Mouse (Mus musculus): Measurements from ENCODE around the gene Camsap2. TPM values are rescaled to one million over a fixed set of nuclear protein-coding genes. Genes with fewer than 3 reads are reported as not detected.

Camsap2 gene
- total and polyA plus RNA-seq, 3 experiments, result 7.6 to 38.3 (median 10.7) TPM

- TF ChIP-seq CTCF (IDR thresholded peaks at IDR 0.05 in 2 of 3, conservative IDR thresholded peaks at IDR 0.05 in 1 of 3; ENCODE audit: control insufficient read depth in 1 of 3, insufficient read depth in 1 of 3, low read depth in 2 of 3, low read length in 3 of 3, poor library complexity in 1 of 3, severe bottlenecking in 1 of 3) (peak in 1 of 3 experiments; percentile 48; a peak in 3 of 6 replicates), MAZ (IDR thresholded peaks at IDR 0.05; ENCODE audit: low read depth, low read length) (no peak; the same call in 1 of the 2 replicates)
Measured at GRCm38 (mm10) chr1:136233892-136234594, 111.9 kb downstream of the Camsap2 start, which contains the start of gene Inava (continued).

- no peak overlapping the region; the same call in 1 of the 2 replicates for H3K9ac ChIP-seq (ENCODE audit: control insufficient read depth, low read depth, low read length, poor library complexity, severe bottlenecking)
- H3K36me3 ChIP-seq (ENCODE audit: control insufficient read depth in 1 of 2, insufficient read depth in 2 of 2, low read length in 2 of 2), result peaks cover 0 to 3% of the 10 kb centered on the region in 2 experiments; a peak in 2 of 4 replicates
- H3K27me3 ChIP-seq (ENCODE audit: control insufficient read depth in 1 of 2, insufficient read depth in 2 of 2, low read length in 2 of 2), result no peaks in the 10 kb centered on the region
Measured at GRCm38 (mm10) chr1:136232986-136233790, 112.7 kb downstream of the Camsap2 start.

GRCm38 (mm10) chr1:136232285-136232926 is 113.5 kb downstream of the Camsap2 start:
- Histone ChIP-seq H3K79me2 (ENCODE audit: control insufficient read depth, insufficient read depth, low read length, poor library complexity) (no peaks in the 10 kb centered on the region), H3K9me3 (replicated peaks; ENCODE audit: insufficient read depth, low read length) (no peaks in the 10 kb centered on the region), H3K9ac (ENCODE audit: control insufficient read depth, low read depth, low read length, poor library complexity, severe bottlenecking) (no peak overlapping the region), H3K4me1 (ENCODE audit: control insufficient read depth in 1 of 2, insufficient read depth in 2 of 2, low read length in 2 of 2) (peaks cover 0 to 3% of the 10 kb centered on the region in 2 experiments; a peak in 1 of 4 replicates), H3K4me3 (ENCODE audit: control insufficient read depth in 1 of 2, insufficient read depth in 1 of 2, low read depth in 2 of 2, low read length in 2 of 2) (no peak overlapping the region), H3K36me3 (ENCODE audit: control insufficient read depth in 1 of 2, insufficient read depth in 2 of 2, low read length in 2 of 2) (peaks cover 0 to 3% of the 10 kb centered on the region in 2 experiments; a peak in 2 of 4 replicates), H3K27me3 (ENCODE audit: control insufficient read depth in 1 of 2, insufficient read depth in 2 of 2, low read length in 2 of 2) (no peaks in the 10 kb centered on the region), H3K27ac (ENCODE audit: control insufficient read depth, low read depth, low read length) (no peak overlapping the region)
- no peak for DNase-seq (ENCODE audit: low read depth, low spot score)
- TF ChIP-seq MAFK (IDR thresholded peaks at IDR 0.05; ENCODE audit: borderline replicate concordance, low read depth, low read length) (no peak), ZMIZ1 (IDR thresholded peaks at IDR 0.05; ENCODE audit: low read depth, low read length) (no peak), CHD1 (IDR thresholded peaks at IDR 0.05; ENCODE audit: low read depth, low read length) (no peak), MXI1 (IDR thresholded peaks at IDR 0.05; ENCODE audit: low read depth, low read length) (no peak), EP300 (IDR thresholded peaks at IDR 0.05; ENCODE audit: low read depth in 1 of 2, low read length in 2 of 2) (no peak), TAL1 (IDR thresholded peaks at IDR 0.05; ENCODE audit: low read length) (no peak), HCFC1 (IDR thresholded peaks at IDR 0.05; ENCODE audit: low read depth, low read length) (no peak), BHLHE40 (IDR thresholded peaks at IDR 0.05; ENCODE audit: borderline replicate concordance, low read depth, low read length) (no peak), SMC3 (IDR thresholded peaks at IDR 0.05; ENCODE audit: low read depth, low read length) (no peak), MYB (IDR thresholded peaks at IDR 0.05; ENCODE audit: low read depth, low read length) (no peak), JUND (IDR thresholded peaks at IDR 0.05; ENCODE audit: low read depth, low read length) (no peak), USF1 (IDR thresholded peaks at IDR 0.05; ENCODE audit: low read depth, low read length) (no peak), ZNF384 (IDR thresholded peaks at IDR 0.05; ENCODE audit: low read depth, low read length) (no peak), ZC3H11A (IDR thresholded peaks at IDR 0.05; ENCODE audit: low read depth, low read length) (no peak), ETS1 (IDR thresholded peaks at IDR 0.05; ENCODE audit: low read depth, low read length) (no peak), ELF1 (IDR thresholded peaks at IDR 0.05; ENCODE audit: low read depth, low read length) (no peak), CTCF (IDR thresholded peaks at IDR 0.05 in 2 of 3, conservative IDR thresholded peaks at IDR 0.05 in 1 of 3; ENCODE audit: control insufficient read depth in 1 of 3, insufficient read depth in 1 of 3, low read depth in 2 of 3, low read length in 3 of 3, poor library complexity in 1 of 3, severe bottlenecking in 1 of 3) (no peak), POLR2A (IDR thresholded peaks at IDR 0.05; ENCODE audit: control insufficient read depth in 1 of 2, insufficient read depth in 1 of 2, low read depth in 1 of 2, low read length in 2 of 2, poor library complexity in 1 of 2) (no peak)

More at GRCm38 (mm10) chr1:136232986-136233790, 112.7 kb downstream of the Camsap2 start:
- no peak overlapping the region for H3K27ac ChIP-seq (ENCODE audit: control insufficient read depth, low read depth, low read length)
- no peak for DNase-seq (ENCODE audit: low read depth, low spot score)
- no peaks in the 10 kb centered on the region for H3K9me3 ChIP-seq (replicated peaks; ENCODE audit: insufficient read depth, low read length)
- no peaks in the 10 kb centered on the region for H3K79me2 ChIP-seq (ENCODE audit: control insufficient read depth, insufficient read depth, low read length, poor library complexity)
- peak overlapping the region; percentile 58 to 77 for H3K4me3 ChIP-seq (ENCODE audit: control insufficient read depth in 1 of 2, insufficient read depth in 1 of 2, low read depth in 2 of 2, low read length in 2 of 2)
- peaks cover 0 to 3% of the 10 kb centered on the region in 2 experiments; a peak in 1 of 4 replicates for H3K4me1 ChIP-seq (ENCODE audit: control insufficient read depth in 1 of 2, insufficient read depth in 2 of 2, low read length in 2 of 2)
- TF ChIP-seq NELFE (IDR thresholded peaks at IDR 0.05; ENCODE audit: low read depth, low read length), result no peak
- TF ChIP-seq UBTF (IDR thresholded peaks at IDR 0.05; ENCODE audit: borderline replicate concordance, insufficient read depth, low read depth, low read length), result no peak
- no peak for TF ChIP-seq SIN3A (IDR thresholded peaks at IDR 0.05; ENCODE audit: low read length)
- no peak for TF ChIP-seq MXI1 (IDR thresholded peaks at IDR 0.05; ENCODE audit: low read depth, low read length)
- no peak for TF ChIP-seq SMC3 (IDR thresholded peaks at IDR 0.05; ENCODE audit: low read depth, low read length)
- no peak for TF ChIP-seq MAFK (IDR thresholded peaks at IDR 0.05; ENCODE audit: borderline replicate concordance, low read depth, low read length)
- TF ChIP-seq POLR2A (IDR thresholded peaks at IDR 0.05; ENCODE audit: control insufficient read depth in 1 of 2, insufficient read depth in 1 of 2, low read depth in 1 of 2, low read length in 2 of 2, poor library complexity in 1 of 2), result no peak
- no peak for TF ChIP-seq TBP (IDR thresholded peaks at IDR 0.05; ENCODE audit: low read depth, low read length)
- TF ChIP-seq MYC (IDR thresholded peaks at IDR 0.05; ENCODE audit: low read depth, low read length), result no peak
- no peak for TF ChIP-seq ZMIZ1 (IDR thresholded peaks at IDR 0.05; ENCODE audit: low read depth, low read length)
- no peak for TF ChIP-seq POLR2AphosphoS2 (IDR thresholded peaks at IDR 0.05; ENCODE audit: low read length)

Data from MEL (cell line).